Mouse (Mus musculus) forebrain, embryonic 11.5 days (tissue): ENCODE results near the gene Cmas. TPM values are rescaled to one million over a fixed set of nuclear protein-coding genes. Genes with fewer than 3 reads are reported as not detected.

ENCODE experiments used
- ATAC-seq: fragments of 200-750 bp; cut with Nextera tagmentation; replicated peaks from 2 replicates; pipeline ENCODE4 v1.8.0; 2017; ENCODE audit warnings: moderate TSS enrichment; ENCODE audit not compliant: low FRiP score
- DNase-seq: peaks from one replicate; pipeline ENCODE4 v3.0.0-alpha.2; 2017; ENCODE audit warnings: low spot score
- H3K27ac ChIP-seq: fragments of 300-500 bp; sonication (generic); 2 replicates; pipeline ENCODE4 v1.5.1; 2014; ENCODE audit warnings: low read depth, low read length
- H3K27me3 ChIP-seq: fragments of 300-500 bp; sonication (generic); 2 replicates; pipeline ENCODE4 v1.6.1; 2014; ENCODE audit warnings: mild to moderate bottlenecking, low read length, mixed read lengths; ENCODE audit not compliant: control insufficient read depth, insufficient read depth
- H3K36me3 ChIP-seq: fragments of 300-500 bp; sonication (generic); 2 replicates; pipeline ENCODE4 v1.6.1; 2014; ENCODE audit warnings: mild to moderate bottlenecking, low read length, moderate library complexity, mixed read lengths; ENCODE audit not compliant: control insufficient read depth, insufficient read depth
- H3K4me1 ChIP-seq: fragments of 300-500 bp; sonication (generic); replicated peaks from 2 replicates; pipeline ENCODE4 v1.6.1; 2014; ENCODE audit warnings: low read length, mixed read lengths; ENCODE audit not compliant: control insufficient read depth, insufficient read depth
- H3K4me2 ChIP-seq: fragments of 300-500 bp; sonication (generic); 2 replicates; pipeline ENCODE4 v1.6.1; 2014; ENCODE audit warnings: low read depth, mild to moderate bottlenecking, low read length, moderate library complexity, mixed read lengths; ENCODE audit not compliant: severe bottlenecking
- H3K4me3 ChIP-seq: fragments of 300-500 bp; sonication (generic); 2 replicates; pipeline ENCODE4 v1.5.1; 2014; ENCODE audit warnings: low read depth, low read length
- H3K9ac ChIP-seq: fragments of 300-500 bp; sonication (generic); 2 replicates; pipeline ENCODE4 v1.6.1; 2014; ENCODE audit warnings: low read length
- H3K9me3 ChIP-seq: fragments of 300-500 bp; sonication (generic); 2 replicates; pipeline ENCODE4 v1.6.1; 2016; ENCODE audit warnings: low read length, mixed read lengths; ENCODE audit not compliant: control insufficient read depth
- WGBS: fragments of 180-500 bp; shearing (Covaris S2); extraction: QIAGEN DNeasy Blood & Tissue Kit; methylation state at CpG from one replicate; pipeline ENCODE4 v1.1.7; 2014; 5-methylcytosine and 5-hydroxymethylcytosine counted together
- polyA plus RNA-seq: library from polyadenylated mRNA; unstranded; fragments of >200 nt; fragmentation: Nextera tagmentation; extraction: Ambion mirVana; gene quantifications from 2 replicates; pipeline ENCODE4 v1.2.1, GENCODE M21; 2014

Gene Cmas
- polyA plus RNA-seq, 1 experiment from 2014 or later, result 103 TPM

GRCm38 (mm10) chr6:142815513-142815912 lies 59.0 kb downstream of the Cmas start:
- no peaks in the 10 kb centered on the region for H3K9me3 ChIP-seq
- no peak overlapping the region for H3K4me2 ChIP-seq
- H3K4me1 ChIP-seq, result 0 out of 2 replicates have a peak, but pooled peaks cover 4% of the 10 kb centered on the region
- DNase-seq, result no peak
- WGBS, result 84% methylated on average over 3 of the region's 3 CpGs
- no peaks in the 10 kb centered on the region for H3K36me3 ChIP-seq
- H3K9ac ChIP-seq, result no peak overlapping the region
- H3K27ac ChIP-seq, result no peak overlapping the region
- no peaks in the 10 kb centered on the region for H3K27me3 ChIP-seq
- no peak overlapping the region for H3K4me3 ChIP-seq
- no peak; the same call in 1 of the 2 replicates for ATAC-seq

GRCm38 (mm10) chr6:142818306-142818705 lies 61.8 kb downstream of the Cmas start:
- H3K4me1 ChIP-seq, result 0 out of 2 replicates have a peak, but pooled peaks cover 4% of the 10 kb centered on the region
- no peaks in the 10 kb centered on the region for H3K27me3 ChIP-seq
- H3K36me3 ChIP-seq, result no peaks in the 10 kb centered on the region
- H3K9me3 ChIP-seq, result no peaks in the 10 kb centered on the region
- H3K4me3 ChIP-seq, result no peak overlapping the region
- 94% methylated on average over 10 of the region's 10 CpGs for WGBS
- DNase-seq (no peak), ATAC-seq (no peak)
- H3K9ac ChIP-seq, result no peak overlapping the region
- no peak overlapping the region for H3K4me2 ChIP-seq
- H3K27ac ChIP-seq, result no peak overlapping the region

GRCm38 (mm10) chr6:142823008-142823787 lies 66.7 kb downstream of the Cmas start:
- WGBS, result 87% methylated on average over 5 of the region's 5 CpGs
- DNase-seq, result no peak

More at GRCm38 (mm10) chr6:142823008-142823787, 66.7 kb downstream of the Cmas start:
- no peaks in the 10 kb centered on the region for H3K4me1 ChIP-seq
- H3K4me3 ChIP-seq, result no peak overlapping the region
- no peaks in the 10 kb centered on the region for H3K36me3 ChIP-seq
- no peak overlapping the region for H3K4me2 ChIP-seq
- H3K27me3 ChIP-seq, result no peaks in the 10 kb centered on the region
- H3K9ac ChIP-seq, result no peak overlapping the region
- no peaks in the 10 kb centered on the region for H3K9me3 ChIP-seq
- no peak overlapping the region for H3K27ac ChIP-seq
- no peak for ATAC-seq

Other genes with a start within 250 kb of the Cmas start
- gene Ldhb, start 248.7 kb upstream of the Cmas start, polyA plus RNA-seq, result 420 and 433 TPM in 2 replicates
- gene Kcnj8, start 185.1 kb upstream of the Cmas start, polyA plus RNA-seq, result 4.0 and 5.5 TPM in 2 replicates
- 1.6 TPM in 2 replicates for gene Abcc9, start 54.4 kb upstream of the Cmas start, polyA plus RNA-seq
- gene Sult6b2, start 47.8 kb downstream of the Cmas start, polyA plus RNA-seq, result 0.29 TPM in 1 of 2 replicates, not detected in the other
- gene St8sia1, start 207.8 kb downstream of the Cmas start, polyA plus RNA-seq, result 2.4 and 3.1 TPM in 2 replicates